Mouse (Mus musculus) spleen, adult 2 months (tissue): Measurements from ENCODE around the gene Dlg5. TPM values are rescaled to one million over a fixed set of nuclear protein-coding genes. Genes with fewer than 3 reads are reported as not detected.

Source experiments
- DNase-seq, 2 experiments: peaks; one replicate each; pipeline versions ENCODE4 v3.0.0 to v3.0.0-alpha.2; 2012 to 2021; ENCODE audit warnings: low spot score in 2 of 2, low read depth in 1 of 2
- H3K27ac ChIP-seq: fragments of 200-500 bp; 2 replicates; pipeline ENCODE4 v1.5.1; 2012; ENCODE audit warnings: low read length, inconsistent platforms; ENCODE audit not compliant: insufficient read depth
- H3K27me3 ChIP-seq: fragments of 200-500 bp; 2 replicates; pipeline ENCODE4 v1.6.1; 2012; ENCODE audit warnings: mild to moderate bottlenecking, moderate library complexity, low read length, inconsistent platforms; ENCODE audit not compliant: control insufficient read depth, insufficient read depth
- H3K36me3 ChIP-seq: fragments of 200-500 bp; 2 replicates; pipeline ENCODE4 v1.6.1; 2012; ENCODE audit warnings: mild to moderate bottlenecking, low read length, inconsistent platforms; ENCODE audit not compliant: control insufficient read depth, insufficient read depth
- H3K4me1 ChIP-seq: fragments of 200-500 bp; 2 replicates; pipeline ENCODE4 v1.6.1; 2011; ENCODE audit warnings: inconsistent platforms; ENCODE audit not compliant: control insufficient read depth, insufficient read depth, insufficient read length
- H3K4me3 ChIP-seq: fragments of 200-500 bp; 2 replicates; pipeline ENCODE4 v1.5.1; 2011; ENCODE audit warnings: mild to moderate bottlenecking, inconsistent platforms; ENCODE audit not compliant: insufficient read depth, insufficient read length; ENCODE audit errors: extremely low read depth
- CTCF ChIP-seq: fragments of 200-500 bp; IDR thresholded peaks from 2 replicates; pipeline ENCODE4 v1.5.1; 2011; ENCODE audit warnings: mild to moderate bottlenecking, inconsistent platforms; ENCODE audit not compliant: insufficient read depth, insufficient read length, insufficient replicate concordance; ENCODE audit errors: extremely low read depth
- POLR2A ChIP-seq: fragments of 200-500 bp; IDR thresholded peaks from 2 replicates; pipeline ENCODE4 v1.6.1; 2011; ENCODE audit warnings: low read depth, low read length, inconsistent platforms
- WGBS: fragments of 180-500 bp; shearing (Covaris S2); methylation state at CpG from one replicate; pipeline ENCODE4 v1.1.7; 2018; 5-methylcytosine and 5-hydroxymethylcytosine counted together
- polyA plus RNA-seq: library from polyadenylated mRNA; depleted of rRNA; stranded (reverse); fragments of >200 nt; gene quantifications from 2 replicates; pipeline ENCODE4 v1.2.3, GENCODE M21; 2012

The Dlg5 gene
- polyA plus RNA-seq, 1 experiment: 6.5 TPM

GRCm38 (mm10) chr14:24134623-24135290 is 111.0 kb downstream of the Dlg5 start:
- 84% methylated on average over 7 of the region's 7 CpGs for WGBS
- Histone ChIP-seq H3K4me1 (no peaks in the 10 kb centered on the region), H3K4me3 (no peak overlapping the region), H3K36me3 (no peaks in the 10 kb centered on the region), H3K27ac (no peak overlapping the region), H3K27me3 (no peaks in the 10 kb centered on the region)
- no peak for TF ChIP-seq POLR2A
- DNase-seq: no peak

- Histone ChIP-seq H3K27me3 (no peaks in the 10 kb centered on the region), H3K36me3 (no peaks in the 10 kb centered on the region), H3K4me3 (no peak overlapping the region), H3K4me1 (no peaks in the 10 kb centered on the region), H3K27ac (no peak overlapping the region)
- DNase-seq: no peak
- TF ChIP-seq POLR2A (no peak), CTCF (no peak)
- 82% methylated on average over 8 of the region's 8 CpGs for WGBS
Observed at GRCm38 (mm10) chr14:24133801-24134200, 111.9 kb downstream of the Dlg5 start.

GRCm38 (mm10) chr14:24132092-24132491 is 113.6 kb downstream of the Dlg5 start:
- H3K4me1 ChIP-seq: no peaks in the 10 kb centered on the region
- H3K36me3 ChIP-seq: no peaks in the 10 kb centered on the region
- DNase-seq: no peak
- no peak overlapping the region for H3K4me3 ChIP-seq
- WGBS: 49% methylated on average over 4 of the region's 4 CpGs
- H3K27ac ChIP-seq: no peak overlapping the region
- no peaks in the 10 kb centered on the region for H3K27me3 ChIP-seq
- TF ChIP-seq CTCF (no peak), POLR2A (no peak)

DNA sequence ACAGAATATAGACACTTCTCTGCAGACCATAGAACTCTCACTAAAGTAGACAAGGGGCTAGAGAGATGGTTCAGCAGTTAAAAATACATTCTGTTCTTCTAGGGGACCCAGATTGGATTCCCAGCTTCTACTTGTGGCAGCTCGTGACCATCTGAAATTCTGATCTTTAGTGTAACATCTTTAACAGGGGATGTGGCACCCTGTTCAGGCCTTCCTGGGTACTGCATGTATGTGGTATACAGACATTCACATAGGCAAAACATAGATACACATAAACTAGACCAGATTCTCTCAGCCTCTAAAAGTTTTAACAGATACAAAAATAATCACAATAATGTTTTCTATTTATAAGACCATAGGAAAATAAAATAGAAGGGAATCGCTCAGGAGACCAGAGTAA is 120.7 kb downstream of the Dlg5 start:
- TF ChIP-seq POLR2A: no peak
- TF ChIP-seq CTCF: no peak
- 80% methylated on average over 2 of the region's 2 CpGs for WGBS

DNA sequence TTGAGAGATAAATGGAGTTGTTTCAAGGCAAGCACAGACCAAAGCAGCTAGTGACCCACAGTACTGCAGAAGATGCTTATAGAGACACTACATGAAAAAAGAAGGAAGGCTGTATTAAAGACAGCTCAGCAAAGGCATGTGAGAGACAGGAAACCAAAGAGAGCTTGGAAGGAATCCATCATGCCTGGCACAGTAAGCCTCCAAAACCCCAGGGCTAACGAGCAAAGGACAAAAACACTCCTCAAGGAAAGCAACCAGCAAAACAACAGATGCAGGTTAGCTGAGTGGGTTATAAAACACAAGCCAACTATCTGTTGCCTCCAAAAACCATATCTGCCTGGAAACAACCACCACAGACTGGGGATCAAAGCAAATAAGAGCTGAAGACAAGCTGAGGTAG is 121.5 kb downstream of the Dlg5 start:
- Histone ChIP-seq H3K4me3 (no peak overlapping the region), H3K27me3 (no peaks in the 10 kb centered on the region), H3K4me1 (no peaks in the 10 kb centered on the region), H3K36me3 (no peaks in the 10 kb centered on the region), H3K27ac (no peak overlapping the region)
- WGBS: 46% methylated on average over 1 of the region's 1 CpGs
- no peak for DNase-seq
- TF ChIP-seq POLR2A (no peak), CTCF (no peak)

More for the DNA sequence above, 120.7 kb downstream of the Dlg5 start:
- Histone ChIP-seq H3K36me3 (no peaks in the 10 kb centered on the region), H3K4me1 (no peaks in the 10 kb centered on the region), H3K27ac (no peak overlapping the region), H3K4me3 (no peak overlapping the region), H3K27me3 (no peaks in the 10 kb centered on the region)
- DNase-seq: no peak

GRCm38 (mm10) chr14:24106734-24107133 is 139.0 kb downstream of the Dlg5 start:
- H3K27me3 ChIP-seq: no peaks in the 10 kb centered on the region
- DNase-seq: no peak
- H3K36me3 ChIP-seq: no peaks in the 10 kb centered on the region
- WGBS: 86% methylated on average over 2 of the region's 2 CpGs
- no peaks in the 10 kb centered on the region for H3K4me1 ChIP-seq
- no peak overlapping the region for H3K27ac ChIP-seq
- no peak overlapping the region for H3K4me3 ChIP-seq
- TF ChIP-seq CTCF: no peak
- no peak for TF ChIP-seq POLR2A

- Histone ChIP-seq H3K27me3 (no peaks in the 10 kb centered on the region), H3K4me3 (no peak overlapping the region), H3K4me1 (no peaks in the 10 kb centered on the region), H3K36me3 (no peaks in the 10 kb centered on the region), H3K27ac (no peak overlapping the region)
- TF ChIP-seq CTCF: no peak
- TF ChIP-seq POLR2A: no peak
- 60% methylated on average over 4 of the region's 4 CpGs for WGBS
- no peak for DNase-seq
Observed at GRCm38 (mm10) chr14:24098828-24099227, 146.9 kb downstream of the Dlg5 start.

GRCm38 (mm10) chr14:24094656-24095055 is 151.1 kb downstream of the Dlg5 start:
- H3K4me3 ChIP-seq: no peak overlapping the region
- no peak overlapping the region for H3K27ac ChIP-seq
- no peaks in the 10 kb centered on the region for H3K36me3 ChIP-seq
- TF ChIP-seq POLR2A: no peak
- no peak for TF ChIP-seq CTCF
- H3K4me1 ChIP-seq: no peaks in the 10 kb centered on the region
- DNase-seq: no peak
- WGBS: 89% methylated on average over 1 of the region's 1 CpGs
- no peaks in the 10 kb centered on the region for H3K27me3 ChIP-seq
